12 mouse cellular contexts compared by ENCODE assay signal in genomic region chr5:98283696-98284478, GRCm38 (mm10). TPM values are rescaled to one million over a fixed set of nuclear protein-coding genes. Genes with fewer than 3 reads are reported as not detected.
DNase-seq lines count a peak whose midpoint lies in the region; ATAC-seq and TF ChIP-seq lines count a peak whose summit lies in the region.
"Had no signal": no experiment of that assay in that cellular context is flagged by ENCODE, and none has a peak within 500 bp of the region (broad histone marks: within the 10 kb centered on the region; RNA-seq: fewer than 3 reads in every experiment).

No protein-coding gene starts in this region.

- H3K27me3 ChIP-seq in heart, embryonic 16.5 days (ENCODE audit: control insufficient read depth, insufficient read depth, low read length) = peaks cover 2% of the 10 kb centered on the region; the same call in 1 of the 2 replicates
- H3K27me3 ChIP-seq in lung, embryonic 16.5 days (ENCODE audit: control insufficient read depth, insufficient read depth, low read depth, low read length) = no peaks in the 10 kb centered on the region
- H3K27me3 ChIP-seq in embryonic facial prominence, embryonic 15.5 days = no peaks in the 10 kb centered on the region
- no peaks in the 10 kb centered on the region for H3K27me3 ChIP-seq in neural tube, embryonic 11.5 days (ENCODE audit: control insufficient read depth, insufficient read depth, low read length)

- TF ChIP-seq POLR2A in lung, adult 2 months (IDR thresholded peaks at IDR 0.05; ENCODE audit: borderline replicate concordance, extremely low read depth, low read depth, low read length) = no peak

- no peak for DNase-seq in heart, postnatal 25 days (ENCODE audit: low spot score)
- DNase-seq in lung, adult 2 months = no peak
- peak; percentile 35 for DNase-seq in neural tube, embryonic 11.5 days (ENCODE audit: low spot score)
- DNase-seq in cerebellum, postnatal 14 days = no peak
- no peak for DNase-seq in B cell, adult 2 months
- DNase-seq: adrenal gland, postnatal 36 days had no signal

- ATAC-seq in heart, embryonic 16.5 days (replicated peaks; ENCODE audit: extremely low read depth, insufficient read depth, low FRiP score) = no peak
- no peak for ATAC-seq in lung, embryonic 16.5 days (ENCODE audit: low read depth)
- peak; percentile 43; the same call in 1 of the 2 replicates for ATAC-seq in embryonic facial prominence, embryonic 15.5 days (ENCODE audit: insufficient number of reproducible peaks, low FRiP score, low TSS enrichment, low read depth)
- ATAC-seq in neural tube, embryonic 11.5 days (ENCODE audit: insufficient read depth, low FRiP score, low TSS enrichment) = no peak

- H3K4me3 ChIP-seq in heart, embryonic 16.5 days (ENCODE audit: low read length) = no peak overlapping the region
- H3K4me3 ChIP-seq in lung, embryonic 16.5 days (ENCODE audit: low read length) = no peak overlapping the region
- no peak overlapping the region for H3K4me3 ChIP-seq in lung, adult 2 months (replicated peaks; ENCODE audit: extremely low read depth, low read depth, low read length)
- H3K4me3 ChIP-seq in embryonic facial prominence, embryonic 15.5 days (replicated peaks) = no peak overlapping the region
- no peak overlapping the region for H3K4me3 ChIP-seq in neural tube, embryonic 11.5 days (ENCODE audit: low read depth, low read length)

- peak overlapping the region; percentile 44; the same call in 1 of the 2 replicates for H3K4me2 ChIP-seq in heart, embryonic 16.5 days (ENCODE audit: low read depth, low read length)
- H3K4me2 ChIP-seq in lung, embryonic 16.5 days (ENCODE audit: low read depth, low read length) = 0 out of 2 replicates have a peak overlapping the region, but pooled peaks have one; percentile 21
- 0 out of 2 replicates have a peak overlapping the region, but pooled peaks have one; percentile 19 for H3K4me2 ChIP-seq in embryonic facial prominence, embryonic 15.5 days (replicated peaks)
- H3K4me2 ChIP-seq in neural tube, embryonic 11.5 days (ENCODE audit: low read depth) = no peak overlapping the region

- 24% methylated on average over 17 of the region's 17 CpGs for WGBS in heart, embryonic 16.5 days
- WGBS in lung, embryonic 16.5 days = 20% methylated on average over 17 of the region's 17 CpGs
- WGBS in lung, adult 2 months = 28% methylated on average over 17 of the region's 17 CpGs
- WGBS in embryonic facial prominence, embryonic 15.5 days = 24% methylated on average over 17 of the region's 17 CpGs
- 41% methylated on average over 17 of the region's 17 CpGs for WGBS in neural tube, embryonic 11.5 days

- no peaks in the 10 kb centered on the region for H3K4me1 ChIP-seq in heart, embryonic 16.5 days (ENCODE audit: control insufficient read depth, insufficient read depth, low read length)
- no peaks in the 10 kb centered on the region for H3K4me1 ChIP-seq in lung, embryonic 16.5 days (replicated peaks; ENCODE audit: control insufficient read depth, insufficient read depth, low read length)
- no peaks in the 10 kb centered on the region for H3K4me1 ChIP-seq in lung, adult 2 months (ENCODE audit: control insufficient read depth, insufficient read depth, low read length)
- H3K4me1 ChIP-seq in embryonic facial prominence, embryonic 15.5 days = 0 out of 2 replicates have a peak, but pooled peaks cover 9% of the 10 kb centered on the region
- peaks cover 4% of the 10 kb centered on the region; the same call in 1 of the 2 replicates for H3K4me1 ChIP-seq in neural tube, embryonic 11.5 days (ENCODE audit: control insufficient read depth, insufficient read depth, low read length)

- intact Hi-C loops in heart, postnatal 25 days (cut with DNase I) = no loop called here

- H3K9ac ChIP-seq in heart, embryonic 16.5 days (ENCODE audit: low read length) = no peak overlapping the region
- H3K9ac ChIP-seq in lung, embryonic 16.5 days (ENCODE audit: low read length) = no peak overlapping the region
- H3K9ac ChIP-seq in embryonic facial prominence, embryonic 15.5 days = no peak overlapping the region
- H3K9ac ChIP-seq in neural tube, embryonic 11.5 days (ENCODE audit: low read length) = no peak overlapping the region

- no peaks in the 10 kb centered on the region for H3K9me3 ChIP-seq in heart, embryonic 16.5 days (replicated peaks; ENCODE audit: control insufficient read depth, low read length)
- no peaks in the 10 kb centered on the region for H3K9me3 ChIP-seq in lung, embryonic 16.5 days (ENCODE audit: control insufficient read depth, low read length)
- no peaks in the 10 kb centered on the region for H3K9me3 ChIP-seq in embryonic facial prominence, embryonic 15.5 days (replicated peaks)
- no peaks in the 10 kb centered on the region for H3K9me3 ChIP-seq in neural tube, embryonic 11.5 days (ENCODE audit: control insufficient read depth, low read length)

- no peak overlapping the region for H3K27ac ChIP-seq in heart, embryonic 16.5 days (ENCODE audit: low read length)
- no peak overlapping the region for H3K27ac ChIP-seq in lung, embryonic 16.5 days (ENCODE audit: low read length)
- H3K27ac ChIP-seq in embryonic facial prominence, embryonic 15.5 days (replicated peaks) = no peak overlapping the region
- H3K27ac ChIP-seq in neural tube, embryonic 11.5 days (ENCODE audit: low read depth, low read length) = no peak overlapping the region

- TF ChIP-seq CTCF in lung, adult 2 months (IDR thresholded peaks at IDR 0.05; ENCODE audit: insufficient read depth, low read length) = no peak

- no peaks in the 10 kb centered on the region for H3K36me3 ChIP-seq in heart, embryonic 16.5 days (ENCODE audit: control insufficient read depth, insufficient read depth)
- H3K36me3 ChIP-seq in lung, embryonic 16.5 days (ENCODE audit: control insufficient read depth, insufficient read depth, low read length) = no peaks in the 10 kb centered on the region
- H3K36me3 ChIP-seq in embryonic facial prominence, embryonic 15.5 days = no peaks in the 10 kb centered on the region
- H3K36me3 ChIP-seq in neural tube, embryonic 11.5 days (ENCODE audit: control insufficient read depth, insufficient read depth, low read length) = no peaks in the 10 kb centered on the region

RNA-seq across cellular contexts. Expression of gene Fgf5, which starts 29.9 kb away (rescaled TPM):
- polyA plus RNA-seq in heart, embryonic 16.5 days (2015; fragmentation: Nextera tagmentation; extraction: Ambion mirVana) = 0.08 and 0.35 TPM in 2 replicates
- total RNA-seq in heart, postnatal 25 days (2021) = not detected
- 0.53 and 0.62 TPM in 2 replicates for polyA plus RNA-seq in lung, embryonic 16.5 days (2015; fragmentation: Nextera tagmentation; extraction: Ambion mirVana)
- polyA plus RNA-seq in lung, adult 2 months (2012; rRNA removed) = not detected in 2 replicates
- polyA plus RNA-seq in embryonic facial prominence, embryonic 15.5 days (2015; fragmentation: Nextera tagmentation; extraction: Ambion mirVana) = 1.1 and 1.7 TPM in 2 replicates
- polyA plus RNA-seq in neural tube, embryonic 11.5 days (2014; fragmentation: Nextera tagmentation; extraction: Ambion mirVana) = 1.8 and 2.3 TPM in 2 replicates
- total RNA-seq: adrenal gland, postnatal 36 days had no signal
- polyA plus RNA-seq: small intestine, adult 2 months had no signal

RNA-seq across cellular contexts. Expression of gene Cfap299, which starts 45.2 kb away (rescaled TPM):
- 0.34 and 0.55 TPM in 2 replicates for polyA plus RNA-seq in heart, embryonic 16.5 days (2015; fragmentation: Nextera tagmentation; extraction: Ambion mirVana)
- total RNA-seq in heart, postnatal 25 days (2021) = not detected
- polyA plus RNA-seq in lung, embryonic 16.5 days (2015; fragmentation: Nextera tagmentation; extraction: Ambion mirVana) = 6.1 and 7.4 TPM in 2 replicates
- 1.0 and 1.7 TPM in 2 replicates for polyA plus RNA-seq in lung, adult 2 months (2012; rRNA removed)
- polyA plus RNA-seq in embryonic facial prominence, embryonic 15.5 days (2015; fragmentation: Nextera tagmentation; extraction: Ambion mirVana) = 3.2 and 7.5 TPM in 2 replicates
- 0.39 TPM in 1 of 2 replicates, not detected in the other for polyA plus RNA-seq in neural tube, embryonic 11.5 days (2014; fragmentation: Nextera tagmentation; extraction: Ambion mirVana)
- total RNA-seq: adrenal gland, postnatal 36 days; ES-E14; gastrocnemius, postnatal 4 days had no signal
- polyA plus RNA-seq: small intestine, adult 2 months had no signal
